Mouse (Mus musculus) left cerebral cortex, adult 8-10 months (tissue): ENCODE data around the gene Krt6a. TPM values are rescaled to one million over a fixed set of nuclear protein-coding genes. Genes with fewer than 3 reads are reported as not detected.

ENCODE experiments used
- microRNA-seq, 2 experiments: library from miRNA; unstranded; fragments of <30 nt; microRNA quantifications; one replicate each; pipeline ENCODE4 v1.2.0; 2022
- total RNA-seq, 4 experiments: library from RNA; stranded (reverse); gene quantifications; 2 replicates each; pipeline ENCODE4 v1.2.4; 2022

Gene Krt6a
- total RNA-seq, 4 experiments from 2014 or later = not detected

Small RNAs within 50 kb of the gene (microRNA-seq; reads per million reads assigned to microRNA genes)
- gene Gm44323 = 0 reads per million in 2 experiments
- 0 reads per million in 2 experiments for gene Gm44342
- 0 reads per million in 2 experiments for gene Gm44383
- 0 reads per million in 2 experiments for gene Gm44479

Other genes with a start within 250 kb of the Krt6a start
- not detected for gene Krt88, start 246.6 kb downstream of the Krt6a start, total RNA-seq
- gene Krt81, start 230.6 kb downstream of the Krt6a start, total RNA-seq = not detected
- not detected for gene Krt86, start 220.8 kb downstream of the Krt6a start, total RNA-seq
- not detected for gene Krt83, start 202.8 kb downstream of the Krt6a start, total RNA-seq
- not detected for gene Gm49425, start 177.0 kb downstream of the Krt6a start, total RNA-seq
- not detected for gene Krt84, start 161.5 kb downstream of the Krt6a start, total RNA-seq
- not detected for gene Krt82, start 143.6 kb downstream of the Krt6a start, total RNA-seq
- gene Krt90, start 131.4 kb downstream of the Krt6a start, total RNA-seq = not detected
- not detected for gene Krt75, start 120.4 kb downstream of the Krt6a start, total RNA-seq
- gene Gm5414, start 66.1 kb downstream of the Krt6a start, total RNA-seq = not detected
- not detected for gene Gm5478, start 46.9 kb downstream of the Krt6a start, total RNA-seq
- not detected for gene Krt6b, start 14.0 kb downstream of the Krt6a start, total RNA-seq
- gene Krt5, start 18.6 kb upstream of the Krt6a start, total RNA-seq = not detected
- not detected for gene Krt71, start 48.8 kb upstream of the Krt6a start, total RNA-seq
- not detected for gene Krt72, start 92.2 kb upstream of the Krt6a start, total RNA-seq
- 1 to 10 TPM in 3 of 4 experiments, under 1 TPM in 1; 0.76 to 1.4 (median 1.1) TPM for gene Krt73, start 108.0 kb upstream of the Krt6a start, total RNA-seq
- under 1 TPM; 0.17 to 0.82 (median 0.39) TPM for gene Krt2, start 123.9 kb upstream of the Krt6a start, total RNA-seq
- 1 to 10 TPM; 1.7 to 3.3 (median 2.6) TPM for gene Krt1, start 156.5 kb upstream of the Krt6a start, total RNA-seq
- 10 to 100 TPM in 2 of 4 experiments, 1 to 10 TPM in 2; 7.2 to 11.8 (median 10.0) TPM for gene Krt77, start 175.4 kb upstream of the Krt6a start, total RNA-seq
- not detected for gene Krt76, start 198.6 kb upstream of the Krt6a start, total RNA-seq
- gene Krt4, start 230.4 kb upstream of the Krt6a start, total RNA-seq = not detected
- not detected for gene Krt79, start 246.0 kb upstream of the Krt6a start, total RNA-seq